Comparison of ENCODE assay signal across 12 mouse cellular contexts in genomic region chr16:94311416-94311815, GRCm38 (mm10). TPM values are rescaled to one million over a fixed set of nuclear protein-coding genes. Genes with fewer than 3 reads are reported as not detected.
DNase-seq lines count a peak whose midpoint lies in the region; ATAC-seq and TF ChIP-seq lines count a peak whose summit lies in the region.
"Had no signal": no experiment of that assay in that cellular context is flagged by ENCODE, and none has a peak within 500 bp of the region (broad histone marks: within the 10 kb centered on the region; RNA-seq: fewer than 3 reads in every experiment).

No protein-coding gene starts in this region.

- no peak for ATAC-seq in intestine, embryonic 15.5 days
- ATAC-seq in intestine, embryonic 16.5 days, result no peak
- no peak for ATAC-seq in embryonic facial prominence, embryonic 12.5 days (ENCODE audit: insufficient number of reproducible peaks, insufficient read depth, low FRiP score, low TSS enrichment)
- ATAC-seq in hindbrain, embryonic 12.5 days (ENCODE audit: low FRiP score), result no peak
- ATAC-seq in midbrain, postnatal 0 days (ENCODE audit: low FRiP score), result no peak
- ATAC-seq in erythroid progenitor cell, adult 5-6 weeks (replicated peaks; ENCODE audit: low FRiP score, poor library complexity, severe bottlenecking), result no peak

- no peaks in the 10 kb centered on the region for H3K9me3 ChIP-seq in intestine, embryonic 15.5 days
- no peaks in the 10 kb centered on the region for H3K9me3 ChIP-seq in intestine, embryonic 16.5 days (ENCODE audit: control insufficient read depth, low read length)
- H3K9me3 ChIP-seq in embryonic facial prominence, embryonic 12.5 days, result no peaks in the 10 kb centered on the region
- no peaks in the 10 kb centered on the region for H3K9me3 ChIP-seq in hindbrain, embryonic 12.5 days (replicated peaks)
- no peaks in the 10 kb centered on the region for H3K9me3 ChIP-seq in midbrain, postnatal 0 days (ENCODE audit: low read length)

- TF ChIP-seq CTCF in midbrain, postnatal 0 days (IDR thresholded peaks at IDR 0.05), result no peak

- no peak overlapping the region for H3K27ac ChIP-seq in intestine, embryonic 15.5 days
- H3K27ac ChIP-seq in intestine, embryonic 16.5 days (ENCODE audit: low read length), result no peak overlapping the region
- H3K27ac ChIP-seq in embryonic facial prominence, embryonic 12.5 days, result 0 out of 2 replicates have a peak overlapping the region, but pooled peaks have one; percentile 6
- H3K27ac ChIP-seq in hindbrain, embryonic 12.5 days, result no peak overlapping the region
- H3K27ac ChIP-seq in midbrain, postnatal 0 days (ENCODE audit: low read depth, low read length), result peak overlapping the region; percentile 100
- H3K27ac ChIP-seq: liver, embryonic 14.5 days had no signal

- H3K9ac ChIP-seq in intestine, embryonic 15.5 days, result no peak overlapping the region
- no peak overlapping the region for H3K9ac ChIP-seq in intestine, embryonic 16.5 days (ENCODE audit: low read depth, low read length)
- H3K9ac ChIP-seq in embryonic facial prominence, embryonic 12.5 days, result no peak overlapping the region
- H3K9ac ChIP-seq in hindbrain, embryonic 12.5 days, result peak overlapping the region; percentile 38; the same call in 1 of the 2 replicates
- H3K9ac ChIP-seq in midbrain, postnatal 0 days (replicated peaks; ENCODE audit: low read length, poor library complexity, severe bottlenecking), result 0 out of 2 replicates have a peak overlapping the region, but pooled peaks have one; percentile 5
- H3K9ac ChIP-seq: liver, embryonic 14.5 days had no signal

- H3K27me3 ChIP-seq in intestine, embryonic 15.5 days (replicated peaks), result no peaks in the 10 kb centered on the region
- H3K27me3 ChIP-seq in intestine, embryonic 16.5 days (replicated peaks; ENCODE audit: control insufficient read depth, insufficient read depth, low read length), result no peaks in the 10 kb centered on the region
- no peaks in the 10 kb centered on the region for H3K27me3 ChIP-seq in embryonic facial prominence, embryonic 12.5 days
- H3K27me3 ChIP-seq in hindbrain, embryonic 12.5 days, result no peaks in the 10 kb centered on the region
- H3K27me3 ChIP-seq in midbrain, postnatal 0 days (ENCODE audit: insufficient read depth, low read length), result no peaks in the 10 kb centered on the region; the same call in 1 of the 2 replicates

- 0 out of 2 replicates have a peak overlapping the region, but pooled peaks have one; percentile 56 for H3K4me2 ChIP-seq in intestine, embryonic 15.5 days (replicated peaks)
- H3K4me2 ChIP-seq in intestine, embryonic 16.5 days (ENCODE audit: low read depth, low read length), result no peak overlapping the region
- H3K4me2 ChIP-seq in embryonic facial prominence, embryonic 12.5 days (replicated peaks), result peak overlapping the region; percentile 83; the same call in 1 of the 2 replicates
- peak overlapping the region; percentile 72 for H3K4me2 ChIP-seq in hindbrain, embryonic 12.5 days (replicated peaks)
- peak overlapping the region; percentile 73 for H3K4me2 ChIP-seq in midbrain, postnatal 0 days (ENCODE audit: low read depth, low read length, poor library complexity, severe bottlenecking)

- H3K36me3 ChIP-seq in intestine, embryonic 15.5 days, result no peaks in the 10 kb centered on the region
- H3K36me3 ChIP-seq in intestine, embryonic 16.5 days (ENCODE audit: control insufficient read depth, insufficient read depth, low read length), result no peaks in the 10 kb centered on the region
- H3K36me3 ChIP-seq in embryonic facial prominence, embryonic 12.5 days, result no peaks in the 10 kb centered on the region
- H3K36me3 ChIP-seq in hindbrain, embryonic 12.5 days, result no peaks in the 10 kb centered on the region; the same call in 1 of the 2 replicates
- no peaks in the 10 kb centered on the region for H3K36me3 ChIP-seq in midbrain, postnatal 0 days (ENCODE audit: insufficient read depth, low read length)

- H3K4me3 ChIP-seq in intestine, embryonic 15.5 days (replicated peaks), result no peak overlapping the region
- no peak overlapping the region for H3K4me3 ChIP-seq in intestine, embryonic 16.5 days (ENCODE audit: low read length)
- H3K4me3 ChIP-seq in embryonic facial prominence, embryonic 12.5 days, result no peak overlapping the region
- no peak overlapping the region for H3K4me3 ChIP-seq in hindbrain, embryonic 12.5 days
- no peak overlapping the region for H3K4me3 ChIP-seq in midbrain, postnatal 0 days (ENCODE audit: low read depth, low read length)

- 70% methylated on average over 1 of the region's 1 CpGs for WGBS in intestine, embryonic 15.5 days
- 58% methylated on average over 1 of the region's 1 CpGs for WGBS in intestine, embryonic 16.5 days
- WGBS in embryonic facial prominence, embryonic 12.5 days, result 65% methylated on average over 1 of the region's 1 CpGs
- 20% methylated on average over 1 of the region's 1 CpGs for WGBS in hindbrain, embryonic 12.5 days
- 44% methylated on average over 1 of the region's 1 CpGs for WGBS in midbrain, postnatal 0 days

- no peak for DNase-seq in midbrain, postnatal 0 days (ENCODE audit: low spot score)
- no peak for DNase-seq in c-Kit-positive CD71-positive TER-119-positive erythroid progenitor cells, embryonic 14.5 days (ENCODE audit: low spot score)
- DNase-seq in Muller cell, postnatal 12 days (ENCODE audit: inconsistent ontology term), result no peak
- DNase-seq: cerebellum, postnatal 36 days; kidney, adult 8-10 months; layer of hippocampus, postnatal 36 days had no signal

- peaks cover 9% of the 10 kb centered on the region for H3K4me1 ChIP-seq in intestine, embryonic 15.5 days (replicated peaks)
- 0 out of 2 replicates have a peak, but pooled peaks cover 9% of the 10 kb centered on the region for H3K4me1 ChIP-seq in intestine, embryonic 16.5 days (ENCODE audit: control insufficient read depth, insufficient read depth, low read length)
- H3K4me1 ChIP-seq in embryonic facial prominence, embryonic 12.5 days, result peaks cover 33% of the 10 kb centered on the region
- peaks cover 20% of the 10 kb centered on the region for H3K4me1 ChIP-seq in hindbrain, embryonic 12.5 days
- H3K4me1 ChIP-seq in midbrain, postnatal 0 days (ENCODE audit: insufficient read depth, low read length), result peaks cover 10% of the 10 kb centered on the region; the same call in 1 of the 2 replicates

RNA-seq across cellular contexts. Expression of gene Hlcs, which starts 2.0 kb away (rescaled TPM):
- 7.7 and 8.3 TPM in 2 replicates for polyA plus RNA-seq in intestine, embryonic 15.5 days (2015; fragmentation: Nextera tagmentation; extraction: Ambion mirVana)
- 7.2 and 7.4 TPM in 2 replicates for polyA plus RNA-seq in intestine, embryonic 16.5 days (2015; fragmentation: Nextera tagmentation; extraction: Ambion mirVana)
- 12.0 and 12.1 TPM in 2 replicates for polyA plus RNA-seq in embryonic facial prominence, embryonic 12.5 days (2016; fragmentation: Nextera tagmentation; extraction: Ambion mirVana)
- polyA plus RNA-seq in hindbrain, embryonic 12.5 days (2016; fragmentation: Nextera tagmentation; extraction: Ambion mirVana), result 10.0 and 11.0 TPM in 2 replicates
- 9.4 and 10.0 TPM in 2 replicates for total RNA-seq in midbrain, postnatal 0 days (2014; rRNA removed)
- polyA plus RNA-seq in midbrain, postnatal 0 days (2015; fragmentation: Nextera tagmentation; extraction: Ambion mirVana), result 6.0 and 7.8 TPM in 2 replicates
- total RNA-seq in erythroid progenitor cell, adult 5-6 weeks (2015; ENCODE audit: low replicate concordance), result 0.36 and 1.3 TPM in 2 replicates
- total RNA-seq in erythroid progenitor cell, adult 5-6 weeks (2017; ENCODE audit: low replicate concordance), result 0.64 and 5.1 TPM in 2 replicates

RNA-seq across cellular contexts. Expression of gene Ripply3, which starts 16.8 kb away (rescaled TPM):
- polyA plus RNA-seq in intestine, embryonic 15.5 days (2015; fragmentation: Nextera tagmentation; extraction: Ambion mirVana), result 4.4 and 4.7 TPM in 2 replicates
- polyA plus RNA-seq in intestine, embryonic 16.5 days (2015; fragmentation: Nextera tagmentation; extraction: Ambion mirVana), result 4.5 and 4.6 TPM in 2 replicates
- 3.8 and 4.5 TPM in 2 replicates for polyA plus RNA-seq in embryonic facial prominence, embryonic 12.5 days (2016; fragmentation: Nextera tagmentation; extraction: Ambion mirVana)
- 3.6 and 3.7 TPM in 2 replicates for polyA plus RNA-seq in hindbrain, embryonic 12.5 days (2016; fragmentation: Nextera tagmentation; extraction: Ambion mirVana)
- 0.38 TPM in 1 of 2 replicates, not detected in the other for total RNA-seq in midbrain, postnatal 0 days (2014; rRNA removed)
- 0.20 and 0.60 TPM in 2 replicates for polyA plus RNA-seq in midbrain, postnatal 0 days (2015; fragmentation: Nextera tagmentation; extraction: Ambion mirVana)
- not detected in 2 replicates for total RNA-seq in erythroid progenitor cell, adult 5-6 weeks (2015; ENCODE audit: low replicate concordance)
- total RNA-seq in erythroid progenitor cell, adult 5-6 weeks (2017; ENCODE audit: low replicate concordance), result not detected in 2 replicates
- total RNA-seq: layer of hippocampus, postnatal 36 days had no signal

RNA-seq across cellular contexts. Expression of gene Ttc3, which starts 59.0 kb away (rescaled TPM):
- polyA plus RNA-seq in intestine, embryonic 15.5 days (2015; fragmentation: Nextera tagmentation; extraction: Ambion mirVana), result 134 and 183 TPM in 2 replicates
- polyA plus RNA-seq in intestine, embryonic 16.5 days (2015; fragmentation: Nextera tagmentation; extraction: Ambion mirVana), result 120 and 128 TPM in 2 replicates
- polyA plus RNA-seq in embryonic facial prominence, embryonic 12.5 days (2016; fragmentation: Nextera tagmentation; extraction: Ambion mirVana), result 353 and 377 TPM in 2 replicates
- polyA plus RNA-seq in hindbrain, embryonic 12.5 days (2016; fragmentation: Nextera tagmentation; extraction: Ambion mirVana), result 609 and 686 TPM in 2 replicates
- total RNA-seq in midbrain, postnatal 0 days (2014; rRNA removed), result 1,211 and 1,370 TPM in 2 replicates
- 1,107 and 1,271 TPM in 2 replicates for polyA plus RNA-seq in midbrain, postnatal 0 days (2015; fragmentation: Nextera tagmentation; extraction: Ambion mirVana)
- total RNA-seq in erythroid progenitor cell, adult 5-6 weeks (2015; ENCODE audit: low replicate concordance), result 7.5 and 14.8 TPM in 2 replicates
- 26.6 and 40.9 TPM in 2 replicates for total RNA-seq in erythroid progenitor cell, adult 5-6 weeks (2017; ENCODE audit: low replicate concordance)

Comparison
In these comparisons a context has a peak if more than half of its experiments do, and no peak if none do; other contexts are left out.
1. H3K27ac ChIP-seq: peak in embryonic facial prominence, embryonic 12.5 days (single experiment) and midbrain, postnatal 0 days (single experiment); none in intestine, embryonic 15.5 days (single experiment), intestine, embryonic 16.5 days (single experiment) and hindbrain, embryonic 12.5 days (single experiment).
2. H3K9ac ChIP-seq: peak in hindbrain, embryonic 12.5 days (single experiment) and midbrain, postnatal 0 days (single experiment); none in intestine, embryonic 15.5 days (single experiment), intestine, embryonic 16.5 days (single experiment) and embryonic facial prominence, embryonic 12.5 days (single experiment).